Mouse (Mus musculus) hindbrain, postnatal 0 days (tissue): Measurements from ENCODE around the gene Ccdc69. TPM values are rescaled to one million over a fixed set of nuclear protein-coding genes. Genes with fewer than 3 reads are reported as not detected.
"Not testable (repeated sequence)": the region's sequence is repeated elsewhere in the genome, so short reads cannot be mapped to it uniquely, and the experiment has no call there.

Experiments
- ATAC-seq: fragments of 200-750 bp; cut with Nextera tagmentation; 2 replicates; pipeline ENCODE4 v1.8.0; 2017; ENCODE audit warnings: mild to moderate bottlenecking, moderate TSS enrichment, moderate library complexity
- DNase-seq: peaks from one replicate; pipeline ENCODE4 v3.0.0-alpha.2; 2015; ENCODE audit warnings: low spot score
- H3K27ac ChIP-seq: fragments of 300-500 bp; sonication (generic); 2 replicates; pipeline ENCODE4 v1.5.1; 2014; ENCODE audit warnings: mild to moderate bottlenecking
- H3K27me3 ChIP-seq: fragments of 300-500 bp; sonication (generic); 2 replicates; pipeline ENCODE4 v1.6.1; 2014; ENCODE audit warnings: low read length, mixed read lengths; ENCODE audit not compliant: insufficient read depth
- H3K36me3 ChIP-seq: fragments of 300-500 bp; sonication (generic); 2 replicates; pipeline ENCODE4 v1.6.1; 2014; ENCODE audit warnings: low read length, mixed read lengths; ENCODE audit not compliant: insufficient read depth
- H3K4me1 ChIP-seq: fragments of 300-500 bp; sonication (generic); 2 replicates; pipeline ENCODE4 v1.6.1; 2014; ENCODE audit warnings: antibody characterized with exemption, low read length, mixed read lengths; ENCODE audit not compliant: insufficient read depth
- H3K4me2 ChIP-seq: fragments of 300-500 bp; sonication (generic); 2 replicates; pipeline ENCODE4 v1.6.1; 2014; ENCODE audit warnings: low read depth, mild to moderate bottlenecking, low read length, moderate library complexity, mixed read lengths
- H3K4me3 ChIP-seq: fragments of 300-500 bp; sonication (generic); 2 replicates; pipeline ENCODE4 v1.5.1; 2014; ENCODE audit warnings: low read length
- H3K9ac ChIP-seq: fragments of 300-500 bp; sonication (generic); replicated peaks from 2 replicates; pipeline ENCODE4 v1.6.1; 2014; ENCODE audit warnings: mild to moderate bottlenecking, low read length, moderate library complexity, mixed read lengths
- H3K9me3 ChIP-seq: fragments of 300-500 bp; sonication (generic); 2 replicates; pipeline ENCODE4 v1.6.1; 2016; ENCODE audit warnings: low read length, mixed read lengths
- CTCF ChIP-seq: IDR thresholded peaks from 2 replicates; pipeline ENCODE4 v1.5.1; 2016; ENCODE audit warnings: antibody characterized with exemption, control low read depth, low read depth
- WGBS: fragments of 180-500 bp; shearing (Covaris S2); extraction: QIAGEN DNeasy Blood & Tissue Kit; methylation state at CpG from one replicate; pipeline ENCODE4 v1.1.7; 2014; 5-methylcytosine and 5-hydroxymethylcytosine counted together
- polyA plus RNA-seq: library from polyadenylated mRNA; unstranded; fragments of >200 nt; fragmentation: Nextera tagmentation; extraction: Ambion mirVana; gene quantifications from 2 replicates; pipeline ENCODE4 v1.2.1, GENCODE M21; 2015
- total RNA-seq: library from RNA; depleted of rRNA; stranded (reverse); fragments of >200 nt; gene quantifications from 2 replicates; pipeline ENCODE4 v1.2.3, GENCODE M21; 2014

Gene Ccdc69
- total and polyA plus RNA-seq, 2 experiments from 2014 or later = 0.56 TPM; not detected in 1

GRCm38 (mm10) chr11:55097463-55098188 lies 19.7 kb upstream of the Ccdc69 start, which contains the start of gene Gm2a:
Gm2a (plus strand) TSS chr11:55098115.
- no peaks in the 10 kb centered on the region for H3K36me3 ChIP-seq
- DNase-seq (peak; percentile 96), ATAC-seq (peak; percentile 98)
- peak within 1 kb of the TSS; percentile 87 for H3K27ac ChIP-seq
- H3K9me3 ChIP-seq = no peaks in the 10 kb centered on the region
- H3K4me3 ChIP-seq = peak within 1 kb of the TSS; percentile 59
- TF ChIP-seq CTCF = no peak; the same call in 1 of the 2 replicates
- peaks cover 4% of the 10 kb centered on the region; the same call in 1 of the 2 replicates for H3K4me1 ChIP-seq
- WGBS = 2% methylated on average over 44 of the region's 45 CpGs
- H3K4me2 ChIP-seq = peak within 1 kb of the TSS; percentile 74
- H3K9ac ChIP-seq = peak within 1 kb of the TSS; percentile 69
- no peaks in the 10 kb centered on the region for H3K27me3 ChIP-seq

DNA sequence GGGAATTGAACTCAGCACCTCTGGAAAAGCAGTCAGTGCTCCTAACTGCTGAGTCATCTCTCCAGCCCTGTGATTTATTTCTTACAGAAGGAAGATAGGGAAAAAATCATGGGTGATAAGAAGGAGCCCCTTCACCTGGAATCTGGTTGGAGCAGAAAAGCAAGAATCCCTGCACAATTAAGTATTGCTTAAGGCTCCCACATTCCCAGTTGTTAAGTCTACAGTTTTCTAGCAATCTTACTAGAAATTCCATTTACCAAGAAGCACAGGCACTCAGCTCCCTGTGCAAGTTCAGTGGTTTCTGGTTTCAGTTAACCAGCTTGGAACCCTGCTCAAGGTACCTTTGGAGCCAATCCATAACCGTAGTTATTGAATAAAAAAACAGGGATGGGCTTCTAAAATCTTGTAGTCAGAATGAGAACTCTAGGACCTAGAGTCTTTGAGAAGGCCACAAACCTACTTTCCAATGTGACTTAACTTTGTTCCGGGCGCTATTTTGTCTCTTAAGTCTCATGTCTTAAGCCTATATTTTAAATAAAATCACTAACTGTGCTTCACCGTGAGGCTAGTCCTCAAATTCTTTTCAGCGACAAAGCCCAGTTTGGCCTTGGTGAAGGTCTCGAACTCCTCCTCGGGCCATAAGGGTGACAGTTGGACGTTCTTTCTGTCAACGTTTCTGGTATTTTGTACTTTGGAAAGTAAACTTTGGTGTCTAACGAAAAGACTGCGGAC lies 19.0 kb upstream of the Ccdc69 start:
- Histone ChIP-seq H3K9me3 (no peaks in the 10 kb centered on the region), H3K27ac (peak overlapping the region; percentile 17; the same call in 1 of the 2 replicates), H3K9ac (no peak overlapping the region; the same call in 1 of the 2 replicates), H3K36me3 (no peaks in the 10 kb centered on the region), H3K4me1 (peaks cover 4% of the 10 kb centered on the region; the same call in 1 of the 2 replicates), H3K4me3 (peak overlapping the region; percentile 59), H3K4me2 (peak overlapping the region; percentile 74), H3K27me3 (no peaks in the 10 kb centered on the region)
- 35% methylated on average over 11 of the region's 11 CpGs for WGBS
- no peak for ATAC-seq
- DNase-seq = no peak
- no peak for TF ChIP-seq CTCF

GRCm38 (mm10) chr11:55096296-55096695 lies 18.4 kb upstream of the Ccdc69 start:
- not testable (repeated sequence) for ATAC-seq, H3K4me2 ChIP-seq, H3K9me3 ChIP-seq, H3K4me1 ChIP-seq, H3K27ac ChIP-seq, DNase-seq, H3K9ac ChIP-seq, H3K36me3 ChIP-seq, H3K27me3 ChIP-seq, H3K4me3 ChIP-seq
- WGBS = 86% methylated on average over 4 of the region's 4 CpGs

GRCm38 (mm10) chr11:55093096-55093495 lies 15.2 kb upstream of the Ccdc69 start:
- Histone ChIP-seq H3K4me2 (no peak overlapping the region), H3K9me3 (no peaks in the 10 kb centered on the region), H3K4me1 (0 out of 2 replicates have a peak, but pooled peaks cover 4% of the 10 kb centered on the region), H3K27ac (no peak overlapping the region), H3K36me3 (no peaks in the 10 kb centered on the region), H3K9ac (no peak overlapping the region), H3K4me3 (no peak overlapping the region), H3K27me3 (no peaks in the 10 kb centered on the region)
- ATAC-seq (no peak), DNase-seq (no peak)
- TF ChIP-seq CTCF = no peak
- 84% methylated on average over 7 of the region's 7 CpGs for WGBS

GRCm38 (mm10) chr11:55089892-55090291 lies 12.0 kb upstream of the Ccdc69 start:
- H3K4me1 ChIP-seq = no peaks in the 10 kb centered on the region

GRCm38 (mm10) chr11:55087006-55087405 lies 9.1 kb upstream of the Ccdc69 start:
- Histone ChIP-seq H3K36me3 (no peaks in the 10 kb centered on the region), H3K4me2 (no peak overlapping the region), H3K27me3 (no peaks in the 10 kb centered on the region), H3K9me3 (no peaks in the 10 kb centered on the region), H3K4me3 (no peak overlapping the region), H3K27ac (no peak overlapping the region), H3K9ac (no peak overlapping the region), H3K4me1 (no peaks in the 10 kb centered on the region)
- 0 out of 2 replicates have a peak, but pooled peaks have one; percentile 40 for ATAC-seq
- peak; percentile 94 for TF ChIP-seq CTCF
- 6% methylated on average over 10 of the region's 10 CpGs for WGBS
- peak; percentile 88 for DNase-seq

More at GRCm38 (mm10) chr11:55089892-55090291, 12.0 kb upstream of the Ccdc69 start:
- Histone ChIP-seq H3K4me2 (no peak overlapping the region), H3K36me3 (no peaks in the 10 kb centered on the region), H3K4me3 (no peak overlapping the region), H3K9me3 (no peaks in the 10 kb centered on the region), H3K9ac (no peak overlapping the region), H3K27ac (no peak overlapping the region), H3K27me3 (no peaks in the 10 kb centered on the region)
- ATAC-seq (no peak), DNase-seq (no peak)
- no peak for TF ChIP-seq CTCF
- WGBS = 86% methylated on average over 2 of the region's 2 CpGs
